Mouse (Mus musculus) hindbrain, postnatal 0 days (tissue): ENCODE results near the gene Akr1b7. TPM values are rescaled to one million over a fixed set of nuclear protein-coding genes. Genes with fewer than 3 reads are reported as not detected.

Experiments
- ATAC-seq: fragments of 200-750 bp; cut with Nextera tagmentation; 2 replicates; pipeline ENCODE4 v1.8.0; 2017; ENCODE audit warnings: mild to moderate bottlenecking, moderate TSS enrichment, moderate library complexity
- DNase-seq: peaks from one replicate; pipeline ENCODE4 v3.0.0-alpha.2; 2015; ENCODE audit warnings: low spot score
- H3K27ac ChIP-seq: fragments of 300-500 bp; sonication (generic); 2 replicates; pipeline ENCODE4 v1.5.1; 2014; ENCODE audit warnings: mild to moderate bottlenecking
- H3K27me3 ChIP-seq: fragments of 300-500 bp; sonication (generic); 2 replicates; pipeline ENCODE4 v1.6.1; 2014; ENCODE audit warnings: low read length, mixed read lengths; ENCODE audit not compliant: insufficient read depth
- H3K36me3 ChIP-seq: fragments of 300-500 bp; sonication (generic); 2 replicates; pipeline ENCODE4 v1.6.1; 2014; ENCODE audit warnings: low read length, mixed read lengths; ENCODE audit not compliant: insufficient read depth
- H3K4me1 ChIP-seq: fragments of 300-500 bp; sonication (generic); 2 replicates; pipeline ENCODE4 v1.6.1; 2014; ENCODE audit warnings: antibody characterized with exemption, low read length, mixed read lengths; ENCODE audit not compliant: insufficient read depth
- H3K4me2 ChIP-seq: fragments of 300-500 bp; sonication (generic); 2 replicates; pipeline ENCODE4 v1.6.1; 2014; ENCODE audit warnings: low read depth, mild to moderate bottlenecking, low read length, moderate library complexity, mixed read lengths
- H3K4me3 ChIP-seq: fragments of 300-500 bp; sonication (generic); 2 replicates; pipeline ENCODE4 v1.5.1; 2014; ENCODE audit warnings: low read length
- H3K9ac ChIP-seq: fragments of 300-500 bp; sonication (generic); replicated peaks from 2 replicates; pipeline ENCODE4 v1.6.1; 2014; ENCODE audit warnings: mild to moderate bottlenecking, low read length, moderate library complexity, mixed read lengths
- H3K9me3 ChIP-seq: fragments of 300-500 bp; sonication (generic); 2 replicates; pipeline ENCODE4 v1.6.1; 2016; ENCODE audit warnings: low read length, mixed read lengths
- CTCF ChIP-seq: IDR thresholded peaks from 2 replicates; pipeline ENCODE4 v1.5.1; 2016; ENCODE audit warnings: antibody characterized with exemption, control low read depth, low read depth
- WGBS: fragments of 180-500 bp; shearing (Covaris S2); extraction: QIAGEN DNeasy Blood & Tissue Kit; methylation state at CpG from one replicate; pipeline ENCODE4 v1.1.7; 2014; 5-methylcytosine and 5-hydroxymethylcytosine counted together
- polyA plus RNA-seq: library from polyadenylated mRNA; unstranded; fragments of >200 nt; fragmentation: Nextera tagmentation; extraction: Ambion mirVana; gene quantifications from 2 replicates; pipeline ENCODE4 v1.2.1, GENCODE M21; 2015
- total RNA-seq: library from RNA; depleted of rRNA; stranded (reverse); fragments of >200 nt; gene quantifications from 2 replicates; pipeline ENCODE4 v1.2.3, GENCODE M21; 2014

Akr1b7 gene
- total and polyA plus RNA-seq, 2 experiments from 2014 or later = not detected

DNA sequence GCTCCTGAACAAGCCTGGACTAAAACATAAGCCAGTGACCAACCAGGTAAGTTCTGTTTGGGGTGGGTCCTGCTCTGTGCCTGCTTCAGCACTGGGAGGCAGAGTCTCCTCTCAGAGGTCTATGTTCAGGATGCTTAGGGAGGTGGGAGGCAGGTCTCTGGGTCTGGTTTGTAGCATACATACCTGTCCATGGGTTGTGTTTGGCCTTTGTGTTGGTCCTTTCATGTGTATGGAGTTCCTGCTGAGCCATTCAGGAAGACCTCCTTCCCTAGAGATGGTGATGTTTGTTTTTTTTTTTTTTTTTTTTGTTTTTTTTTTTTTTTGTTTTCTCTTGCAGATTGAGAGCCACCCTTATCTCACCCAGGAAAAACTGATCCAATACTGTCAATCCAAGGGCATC is 6.9 kb downstream of the Akr1b7 start:
- Histone ChIP-seq H3K9ac (no peak overlapping the region), H3K4me1 (no peaks in the 10 kb centered on the region), H3K27me3 (no peaks in the 10 kb centered on the region), H3K9me3 (no peaks in the 10 kb centered on the region), H3K27ac (no peak overlapping the region), H3K36me3 (no peaks in the 10 kb centered on the region), H3K4me3 (no peak overlapping the region), H3K4me2 (no peak overlapping the region)
- TF ChIP-seq CTCF = no peak
- no peak for ATAC-seq
- DNase-seq = no peak

DNA sequence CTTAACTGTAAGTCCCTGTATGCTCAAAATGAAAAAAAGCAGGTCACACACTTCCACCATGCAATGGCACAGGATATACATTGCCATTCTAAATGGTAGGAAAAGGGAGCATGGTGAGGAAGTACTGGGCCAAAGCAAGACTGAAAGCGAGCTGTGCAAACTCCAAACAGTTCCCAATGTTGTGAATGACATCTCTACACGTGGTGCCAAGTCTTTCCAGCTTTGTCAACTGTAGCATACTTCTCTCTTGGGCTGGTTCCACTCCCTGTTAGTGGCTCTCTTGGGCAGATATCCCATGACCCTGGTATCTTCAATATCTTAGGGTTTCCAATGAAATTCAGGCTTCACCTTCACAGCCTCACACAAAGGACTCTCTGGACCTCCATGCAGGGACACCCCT is 26.9 kb downstream of the Akr1b7 start:
- no peak overlapping the region for H3K4me2 ChIP-seq
- no peaks in the 10 kb centered on the region for H3K9me3 ChIP-seq
- no peak for DNase-seq
- H3K36me3 ChIP-seq = no peaks in the 10 kb centered on the region
- no peak overlapping the region for H3K27ac ChIP-seq
- H3K4me1 ChIP-seq = no peaks in the 10 kb centered on the region
- ATAC-seq = no peak
- 68% methylated on average over 2 of the region's 2 CpGs for WGBS
- H3K9ac ChIP-seq = no peak overlapping the region
- no peaks in the 10 kb centered on the region for H3K27me3 ChIP-seq
- TF ChIP-seq CTCF = no peak
- no peak overlapping the region for H3K4me3 ChIP-seq

DNA sequence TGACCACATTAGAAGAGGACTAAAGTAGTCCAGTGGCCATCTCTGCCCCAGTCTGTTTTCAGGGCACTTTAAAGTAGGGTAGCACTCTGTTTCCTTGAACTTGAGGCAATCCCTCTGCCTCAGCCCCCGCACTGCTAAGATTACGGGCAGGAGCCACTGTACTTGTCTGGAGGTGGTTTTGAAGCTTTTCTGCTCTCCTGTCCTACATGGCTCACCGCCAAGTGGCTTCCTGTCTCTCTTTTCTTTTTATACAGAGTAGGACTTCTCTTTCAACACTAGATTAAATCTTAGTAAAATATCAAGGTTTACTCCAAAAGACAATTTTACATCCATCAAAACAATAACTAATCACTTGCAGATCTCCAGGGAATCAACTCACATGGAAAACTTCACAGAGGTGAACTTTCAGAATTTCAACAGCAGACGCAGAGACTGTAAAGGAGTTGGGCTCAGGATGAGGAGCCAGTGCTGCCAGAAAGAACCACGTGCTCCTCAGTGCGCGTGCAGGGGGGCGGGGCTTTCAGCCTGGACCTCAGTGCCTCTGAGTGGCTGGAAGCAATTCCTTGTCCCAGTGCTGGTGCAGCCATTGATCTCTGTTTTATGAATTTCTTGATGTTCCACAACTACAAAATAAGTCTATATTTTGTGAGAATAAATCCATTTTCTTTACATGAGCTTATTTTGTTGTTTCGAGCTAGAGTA is 29.6 kb downstream of the Akr1b7 start:
- H3K27ac ChIP-seq = no peak overlapping the region
- no peak for DNase-seq
- H3K4me2 ChIP-seq = no peak overlapping the region
- H3K36me3 ChIP-seq = no peaks in the 10 kb centered on the region
- H3K9me3 ChIP-seq = no peaks in the 10 kb centered on the region
- H3K4me3 ChIP-seq = no peak overlapping the region
- no peak for TF ChIP-seq CTCF
- no peaks in the 10 kb centered on the region for H3K27me3 ChIP-seq
- 68% methylated on average over 9 of the region's 9 CpGs for WGBS
- H3K4me1 ChIP-seq = no peaks in the 10 kb centered on the region
- no peak overlapping the region for H3K9ac ChIP-seq
- no peak for ATAC-seq

DNA sequence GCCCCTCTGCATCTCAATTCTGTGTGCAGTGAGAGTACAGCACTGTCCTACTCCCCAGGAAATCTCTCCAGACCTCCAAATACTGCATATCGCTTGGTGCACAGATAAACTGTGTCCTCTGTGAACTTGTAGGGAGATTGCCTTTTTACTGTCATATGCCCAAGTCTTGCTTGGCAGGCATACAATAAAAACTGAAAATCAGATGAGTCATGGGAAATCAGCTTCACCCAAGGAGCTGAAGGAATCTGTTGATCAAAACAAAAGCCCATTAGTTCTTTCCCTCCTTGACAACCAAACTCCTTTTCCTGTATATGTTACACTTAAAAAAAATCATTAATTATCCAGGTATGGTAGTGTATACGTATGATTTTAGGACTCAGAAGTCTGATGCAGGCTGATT is 31.7 kb downstream of the Akr1b7 start:
- no peak for ATAC-seq
- H3K27ac ChIP-seq = no peak overlapping the region
- no peak for TF ChIP-seq CTCF
- no peak overlapping the region for H3K4me3 ChIP-seq
- no peaks in the 10 kb centered on the region for H3K4me1 ChIP-seq
- no peaks in the 10 kb centered on the region for H3K36me3 ChIP-seq
- WGBS = 68% methylated on average over 2 of the region's 2 CpGs
- DNase-seq = no peak
- no peak overlapping the region for H3K9ac ChIP-seq
- H3K9me3 ChIP-seq = no peaks in the 10 kb centered on the region
- H3K27me3 ChIP-seq = no peaks in the 10 kb centered on the region
- no peak overlapping the region for H3K4me2 ChIP-seq

DNA sequence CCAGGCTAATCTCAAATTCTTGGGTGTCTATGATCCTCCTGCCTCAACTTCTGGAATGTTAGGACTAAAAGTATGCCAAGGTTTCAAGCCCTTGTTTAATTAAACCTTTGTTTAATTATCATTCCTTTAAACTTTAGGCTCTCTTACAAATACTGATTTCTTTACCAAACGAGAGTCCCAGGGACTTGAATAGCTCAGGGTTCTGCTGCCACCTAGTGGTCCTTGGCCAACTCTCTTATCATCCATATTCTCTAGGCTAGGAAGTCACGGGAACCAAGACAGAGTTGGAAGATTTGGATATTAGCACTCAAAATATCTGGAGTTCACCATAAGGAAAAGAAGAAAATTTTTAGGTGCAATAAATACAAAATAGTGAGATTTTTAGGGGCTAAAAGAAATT is 35.8 kb downstream of the Akr1b7 start:
- H3K4me1 ChIP-seq = no peaks in the 10 kb centered on the region
- 8% methylated on average over 2 of the region's 2 CpGs for WGBS
- DNase-seq = peak; percentile 93
- ATAC-seq = no peak
- peak; percentile 89 for TF ChIP-seq CTCF
- no peak overlapping the region for H3K4me3 ChIP-seq
- no peaks in the 10 kb centered on the region for H3K27me3 ChIP-seq
- H3K9me3 ChIP-seq = no peaks in the 10 kb centered on the region
- H3K9ac ChIP-seq = no peak overlapping the region
- H3K27ac ChIP-seq = no peak overlapping the region
- no peak overlapping the region for H3K4me2 ChIP-seq
- H3K36me3 ChIP-seq = no peaks in the 10 kb centered on the region

DNA sequence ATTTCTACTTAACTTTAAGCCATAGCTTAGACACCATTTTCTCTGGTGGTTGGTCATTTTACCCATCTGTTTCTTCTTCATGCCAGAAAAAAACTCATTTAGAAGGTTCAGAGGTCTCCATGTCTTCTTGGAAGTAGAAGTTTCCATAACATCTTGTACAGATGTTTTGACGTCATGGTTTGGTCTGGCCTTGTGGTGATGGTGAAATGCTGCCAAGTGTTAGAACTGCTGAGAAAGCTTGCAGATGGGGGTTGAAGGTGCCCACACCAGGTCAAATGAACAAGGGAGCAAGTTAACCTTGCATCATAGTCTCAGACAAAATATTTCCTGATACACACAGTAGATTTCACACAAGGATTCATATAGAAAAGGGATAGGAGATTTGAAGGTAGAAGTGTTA is 36.6 kb downstream of the Akr1b7 start:
- H3K4me1 ChIP-seq = no peaks in the 10 kb centered on the region
- H3K4me3 ChIP-seq = no peak overlapping the region
- no peaks in the 10 kb centered on the region for H3K36me3 ChIP-seq
- no peak overlapping the region for H3K4me2 ChIP-seq
- ATAC-seq = no peak
- TF ChIP-seq CTCF = no peak
- WGBS = 82% methylated on average over 1 of the region's 1 CpGs
- H3K27me3 ChIP-seq = no peaks in the 10 kb centered on the region
- no peak for DNase-seq
- H3K9ac ChIP-seq = no peak overlapping the region
- H3K9me3 ChIP-seq = no peaks in the 10 kb centered on the region
- H3K27ac ChIP-seq = no peak overlapping the region

DNA sequence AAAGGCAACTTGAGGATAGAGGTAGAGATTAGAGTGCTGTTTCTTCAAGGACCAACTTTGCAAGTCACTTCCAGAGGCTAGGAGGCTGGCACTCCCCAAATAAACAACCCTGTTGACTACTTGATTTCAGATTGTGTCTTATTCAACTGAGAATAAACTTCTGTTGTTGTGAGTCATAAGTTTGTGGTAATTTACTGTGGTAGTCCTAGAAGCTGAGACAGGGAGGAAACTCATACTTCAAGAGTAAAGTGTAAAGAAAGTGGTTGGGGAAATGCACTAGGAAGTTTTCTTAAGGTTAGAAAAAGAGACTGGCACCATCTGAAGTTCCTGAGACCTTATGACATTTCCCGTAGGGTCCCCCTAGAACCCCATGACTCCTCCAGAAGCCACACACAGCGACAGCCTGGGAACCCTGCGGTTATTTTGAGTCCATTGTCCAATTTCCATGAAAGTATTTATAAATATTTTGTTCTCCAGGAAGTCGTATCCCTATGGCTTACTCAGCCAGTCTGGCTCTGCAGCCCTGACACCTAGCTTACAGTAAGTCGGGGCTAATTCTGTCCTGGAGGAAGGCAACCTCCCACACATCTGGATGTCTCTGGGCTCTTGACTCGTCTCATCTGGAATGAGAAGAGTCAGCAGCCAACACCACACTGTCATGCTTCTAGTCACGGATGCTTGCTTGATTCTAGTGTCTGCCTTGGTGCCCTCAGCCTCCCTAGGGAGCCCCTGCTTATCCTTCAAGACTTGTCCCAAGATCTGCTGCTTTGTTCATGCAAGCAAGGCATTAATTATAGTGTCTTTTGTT is 41.0 kb downstream of the Akr1b7 start:
- H3K9ac ChIP-seq = no peak overlapping the region
- no peaks in the 10 kb centered on the region for H3K9me3 ChIP-seq
- no peak overlapping the region for H3K4me2 ChIP-seq
- no peaks in the 10 kb centered on the region for H3K4me1 ChIP-seq
- no peaks in the 10 kb centered on the region for H3K36me3 ChIP-seq
- ATAC-seq (no peak), DNase-seq (no peak)
- no peak overlapping the region for H3K27ac ChIP-seq
- no peaks in the 10 kb centered on the region for H3K27me3 ChIP-seq
- TF ChIP-seq CTCF = no peak
- no peak overlapping the region for H3K4me3 ChIP-seq
- WGBS = 66% methylated on average over 7 of the region's 7 CpGs
